Mouse (Mus musculus) ES-E14 (cell line): Measurements from ENCODE around the gene Tgfbr3. TPM values are rescaled to one million over a fixed set of nuclear protein-coding genes. Genes with fewer than 3 reads are reported as not detected.

Experiments used
- DNase-seq: peaks from one replicate; pipeline ENCODE4 v3.0.0-alpha.2; 2013; ENCODE audit warnings: low read depth, low spot score
- H3K27ac ChIP-seq: 2 replicates; pipeline ENCODE4 v1.5.1; 2012; ENCODE audit warnings: low read depth, mild to moderate bottlenecking, low read length, moderate library complexity, mixed read lengths; ENCODE audit not compliant: poor library complexity, insufficient read depth, severe bottlenecking
- H3K36me3 ChIP-seq: 2 replicates; pipeline ENCODE4 v1.6.1; 2012; ENCODE audit warnings: mild to moderate bottlenecking, low read length, moderate library complexity, mixed read lengths; ENCODE audit not compliant: control insufficient read depth, poor library complexity, insufficient read depth, severe bottlenecking
- H3K4me1 ChIP-seq, 2 experiments: fragments of 150-350 bp in 1 of 2; sonication (generic) in 1 of 2; 2 replicates each; pipeline ENCODE4 v1.6.1; 2012; ENCODE audit warnings: low read length in 2 of 2, mild to moderate bottlenecking in 1 of 2, mixed read lengths in 1 of 2; ENCODE audit not compliant: control insufficient read depth in 2 of 2, insufficient read depth in 2 of 2, poor library complexity in 1 of 2
- H3K4me3 ChIP-seq, 2 experiments: fragments of 150-350 bp in 1 of 2; sonication (generic) in 1 of 2; 2 replicates each; pipeline ENCODE4 v1.5.1; 2012; ENCODE audit warnings: low read length in 2 of 2, low read depth in 1 of 2, mild to moderate bottlenecking in 1 of 2, mixed read lengths in 1 of 2; ENCODE audit not compliant: insufficient read depth in 1 of 2, poor library complexity in 1 of 2, severe bottlenecking in 1 of 2
- H3K9ac ChIP-seq: 2 replicates; pipeline ENCODE4 v1.6.1; 2012; ENCODE audit warnings: low read depth, mild to moderate bottlenecking, low read length, mixed read lengths; ENCODE audit not compliant: poor library complexity, insufficient read depth, severe bottlenecking
- H3K9me3 ChIP-seq: fragments of 150-350 bp; sonication (generic); 2 replicates; pipeline ENCODE4 v1.6.1; 2012; ENCODE audit warnings: low read depth, mild to moderate bottlenecking, low read length; ENCODE audit not compliant: control insufficient read depth, insufficient read depth
- CHD2 ChIP-seq: IDR thresholded peaks from 2 replicates; pipeline ENCODE4 v1.6.1; 2014; ENCODE audit warnings: mild to moderate bottlenecking, low read depth, low read length, inconsistent platforms
- HCFC1 ChIP-seq: IDR thresholded peaks from 2 replicates; pipeline ENCODE4 v1.6.1; 2012; ENCODE audit warnings: low read length, inconsistent platforms, borderline replicate concordance; ENCODE audit not compliant: insufficient read depth
- MAFK ChIP-seq: IDR thresholded peaks from 2 replicates; pipeline ENCODE4 v1.6.1; 2014; ENCODE audit warnings: mild to moderate bottlenecking, low read depth, low read length, inconsistent platforms; ENCODE audit not compliant: insufficient read depth
- ZC3H11A ChIP-seq: IDR thresholded peaks from 2 replicates; pipeline ENCODE4 v1.6.1; 2012; ENCODE audit warnings: low read depth, mild to moderate bottlenecking, inconsistent platforms, low read length, borderline replicate concordance
- ZNF384 ChIP-seq: IDR thresholded peaks from 2 replicates; pipeline ENCODE4 v1.6.1; 2012; ENCODE audit warnings: low read depth, low read length, inconsistent platforms
- in situ Hi-C, 2 experiments: fragments of 600-800 bp; cut with MboI; formaldehyde crosslinking; loops; one replicate each; pipeline ENCODE4 v1.15.1; 2025; ENCODE audit warnings: low sequenced_read_pairs in 2 of 2, inconsistent platforms in 1 of 2; ENCODE audit not compliant: unreplicated experiment in 2 of 2
- total RNA-seq: library from RNA; depleted of rRNA; stranded (reverse); fragments of 300-350 nt; gene quantifications from 2 replicates; pipeline ENCODE4 v1.2.3, GENCODE M21; 2012

Gene Tgfbr3
- total RNA-seq, 1 experiment, result 3.1 TPM

GRCm38 (mm10) chr5:107147951-107148766, 141.3 kb downstream of the Tgfbr3 start:
- Histone ChIP-seq H3K4me3 (no peak overlapping the region), H3K27ac (no peak overlapping the region), H3K9ac (no peak overlapping the region), H3K4me1 (peaks cover 1 to 4% of the 10 kb centered on the region in 2 experiments; a peak in 2 of 4 replicates), H3K36me3 (no peaks in the 10 kb centered on the region), H3K9me3 (no peaks in the 10 kb centered on the region)
- TF ChIP-seq HCFC1, result no peak
- peak; percentile 15 for DNase-seq
- in situ Hi-C loops, result no loop called here

- H3K36me3 ChIP-seq, result no peaks in the 10 kb centered on the region
- H3K27ac ChIP-seq, result no peak overlapping the region
- in situ Hi-C loops, result no loop called here
- DNase-seq, result no peak
- H3K9me3 ChIP-seq, result no peaks in the 10 kb centered on the region
- no peak overlapping the region for H3K9ac ChIP-seq
- TF ChIP-seq ZC3H11A (no peak), CHD2 (no peak), HCFC1 (no peak), ZNF384 (no peak)
- peaks cover 1 to 4% of the 10 kb centered on the region in 2 experiments; a peak in 2 of 4 replicates for H3K4me1 ChIP-seq
- no peak overlapping the region for H3K4me3 ChIP-seq
Measured at GRCm38 (mm10) chr5:107147413-107147812, 142.0 kb downstream of the Tgfbr3 start.

- Histone ChIP-seq H3K36me3 (no peaks in the 10 kb centered on the region), H3K27ac (no peak overlapping the region), H3K4me1 (peaks cover 1 to 4% of the 10 kb centered on the region in 2 experiments; a peak in 2 of 4 replicates), H3K9me3 (no peaks in the 10 kb centered on the region), H3K9ac (no peak overlapping the region), H3K4me3 (no peak overlapping the region)
- in situ Hi-C loops, result no loop called here
- no peak for TF ChIP-seq MAFK
- DNase-seq, result no peak
Measured at GRCm38 (mm10) chr5:107146111-107146616, 143.3 kb downstream of the Tgfbr3 start.

DNA sequence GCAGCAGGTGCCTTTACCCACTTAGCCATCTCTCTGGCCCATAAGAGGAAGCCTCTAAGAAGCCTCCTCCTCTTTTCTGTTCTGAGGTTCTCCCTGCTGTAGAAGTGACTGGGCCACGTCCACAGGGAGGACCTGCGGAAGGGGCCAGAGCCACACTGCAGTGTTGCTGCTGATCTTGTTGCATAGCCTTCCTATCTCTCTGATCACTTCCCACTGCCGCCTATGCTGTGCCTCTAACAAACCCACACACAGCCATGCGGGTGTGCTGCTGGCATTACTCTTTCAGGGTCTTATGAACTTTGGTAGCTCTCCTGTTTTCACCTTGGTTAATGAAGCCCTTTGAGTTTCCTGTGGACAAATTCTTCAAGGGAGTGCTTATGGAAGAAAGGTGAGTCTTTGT, 144.3 kb downstream of the Tgfbr3 start:
- Histone ChIP-seq H3K9ac (no peak overlapping the region), H3K9me3 (no peaks in the 10 kb centered on the region), H3K36me3 (no peaks in the 10 kb centered on the region), H3K4me3 (no peak overlapping the region), H3K27ac (no peak overlapping the region), H3K4me1 (peaks cover 1 to 2% of the 10 kb centered on the region in 2 experiments; a peak in 2 of 4 replicates)
- no peak for TF ChIP-seq CHD2
- TF ChIP-seq HCFC1, result no peak
- TF ChIP-seq MAFK, result no peak
- no peak for TF ChIP-seq ZC3H11A
- no peak for TF ChIP-seq ZNF384
- in situ Hi-C loops, result no loop called here
- DNase-seq, result no peak

DNA sequence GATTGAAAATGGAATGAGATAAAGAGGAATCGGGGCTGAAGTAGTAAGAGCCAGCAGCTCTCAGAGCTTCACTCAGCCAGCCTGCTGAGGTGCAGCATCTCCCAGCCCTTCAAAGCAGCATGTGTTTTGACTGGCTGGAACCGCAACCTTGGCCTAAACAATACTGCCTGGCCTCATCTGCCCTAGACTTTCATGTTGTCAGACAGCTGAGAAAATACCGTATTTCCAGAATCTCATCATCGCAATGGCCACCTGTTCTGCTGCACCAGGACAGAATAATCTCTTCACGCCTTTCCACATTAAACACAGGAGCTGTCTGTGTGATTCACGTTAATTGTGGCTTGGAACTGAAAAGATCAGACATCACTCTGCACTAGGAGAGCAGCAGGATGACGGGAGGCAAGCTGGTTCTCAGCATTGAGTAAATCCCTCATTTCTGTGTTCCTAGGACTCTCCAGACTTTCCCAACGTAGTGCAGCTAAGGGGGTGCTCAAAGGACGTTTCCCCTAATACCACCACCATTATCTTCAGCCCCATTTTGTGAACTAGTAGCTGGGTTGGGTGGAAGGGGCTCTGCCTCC, 145.1 kb downstream of the Tgfbr3 start:
- Histone ChIP-seq H3K27ac (no peak overlapping the region), H3K9ac (no peak overlapping the region), H3K4me1 (peaks cover 1 to 2% of the 10 kb centered on the region in 2 experiments; a peak in 2 of 4 replicates), H3K9me3 (no peaks in the 10 kb centered on the region), H3K4me3 (no peak overlapping the region), H3K36me3 (no peaks in the 10 kb centered on the region)
- TF ChIP-seq MAFK (no peak), ZNF384 (no peak), CHD2 (no peak)
- in situ Hi-C loops, result no loop called here
- DNase-seq, result no peak
